Mouse (Mus musculus) heart, postnatal 10 days (tissue): Measurements from ENCODE around the gene Tnfrsf14. TPM values are rescaled to one million over a fixed set of nuclear protein-coding genes. Genes with fewer than 3 reads are reported as not detected.

Source experiments
- DNase-seq, 2 experiments: peaks; one replicate each; pipeline ENCODE4 v3.0.0; 2021
- intact Hi-C: fragments of 180-260 bp; cut with DNase I; formaldehyde crosslinking; loops from one replicate; pipeline ENCODE4 v1.15.1; 2025
- total RNA-seq, 2 experiments: library from RNA; stranded (reverse); gene quantifications; 2 replicates each; pipeline ENCODE4 v1.2.3; 2021

The Tnfrsf14 gene
- 1 to 10 TPM; 4.1 to 5.7 TPM for total RNA-seq

GRCm38 (mm10) chr4:154928395-154929087 lies at the start of gene Tnfrsf14:
Tnfrsf14 (minus strand) TSS chr4:154928563.
- intact Hi-C loops = no loop called here
- DNase-seq = no peak

- intact Hi-C loops = no loop called here
- DNase-seq = peak; percentile 57 to 65
Observed at GRCm38 (mm10) chr4:154974163-154974611, 45.8 kb upstream of the Tnfrsf14 start.

GRCm38 (mm10) chr4:154972546-154972945 lies 44.2 kb upstream of the Tnfrsf14 start:
- intact Hi-C loops = no loop called here
- DNase-seq = no peak

- peak in 1 of 2 experiments; percentile 54 for DNase-seq
- intact Hi-C loops = loop anchor here (5.0 to 10.0 kb wide), 2 partner anchors 100 to 278 kb away; partner anchors contain the start of genes Faap20 and Pex10
Observed at GRCm38 (mm10) chr4:154967173-154967572, 38.8 kb upstream of the Tnfrsf14 start.

- intact Hi-C loops = loop anchor here (5.0 to 10.0 kb wide), 2 partner anchors 101 to 279 kb away; partner anchors contain the start of genes Faap20 and Pex10
- DNase-seq = peak; percentile 53 to 67
Observed at GRCm38 (mm10) chr4:154965856-154966255, 37.5 kb upstream of the Tnfrsf14 start.

- intact Hi-C loops = loop anchor here (5.0 to 10.0 kb wide), 2 partner anchors 103 to 280 kb away; partner anchors contain the start of genes Faap20 and Pex10
- no peak for DNase-seq
Observed at GRCm38 (mm10) chr4:154964581-154965235, 36.3 kb upstream of the Tnfrsf14 start.

- DNase-seq = peak; percentile 93 to 94
- intact Hi-C loops = loop anchor here (10.0 kb wide), 1 partner anchor 281 kb away; the partner anchor contains the start of gene Faap20
Observed at GRCm38 (mm10) chr4:154963901-154964580, 35.7 kb upstream of the Tnfrsf14 start, which contains the start of gene Pank4. Pank4 (plus strand) TSS chr4:154964123.

- intact Hi-C loops = loop anchor here (10.0 kb wide), 1 partner anchor 281 kb away; the partner anchor contains the start of gene Faap20
- no peak for DNase-seq
Observed at GRCm38 (mm10) chr4:154963190-154963836, 35.0 kb upstream of the Tnfrsf14 start.

- intact Hi-C loops = loop anchor here (10.0 kb wide), 1 partner anchor 282 kb away; the partner anchor contains the start of gene Faap20
- no peak for DNase-seq
Observed at GRCm38 (mm10) chr4:154962683-154963082, 34.3 kb upstream of the Tnfrsf14 start.

GRCm38 (mm10) chr4:154961911-154962310 lies 33.5 kb upstream of the Tnfrsf14 start:
- DNase-seq = no peak
- intact Hi-C loops = loop anchor here (2.0 to 10.0 kb wide), 2 partner anchors 17 to 283 kb away; partner anchors contain the start of gene Faap20

GRCm38 (mm10) chr4:154961226-154961738 lies 32.9 kb upstream of the Tnfrsf14 start:
- intact Hi-C loops = loop anchor here (2.0 to 10.0 kb wide), 2 partner anchors 16 to 284 kb away; partner anchors contain the start of gene Faap20
- DNase-seq = peak; percentile 50 to 62

GRCm38 (mm10) chr4:154960690-154961225 lies 32.4 kb upstream of the Tnfrsf14 start, which contains the start of gene Hes5:
Hes5 (plus strand) TSS chr4:154960923.
- DNase-seq = no peak
- intact Hi-C loops = loop anchor here (2.0 to 10.0 kb wide), 2 partner anchors 16 to 284 kb away; partner anchors contain the start of gene Faap20

- DNase-seq = no peak
- intact Hi-C loops = loop anchor here (2.0 to 10.0 kb wide), 2 partner anchors 15 to 285 kb away; partner anchors contain the start of gene Faap20
Observed at GRCm38 (mm10) chr4:154960021-154960689, 31.8 kb upstream of the Tnfrsf14 start.

- no peak for DNase-seq
- intact Hi-C loops = no loop called here
Observed at GRCm38 (mm10) chr4:154958621-154959020, 30.3 kb upstream of the Tnfrsf14 start.

GRCm38 (mm10) chr4:154958171-154958570 lies 29.8 kb upstream of the Tnfrsf14 start:
- intact Hi-C loops = no loop called here
- no peak for DNase-seq

- intact Hi-C loops = no loop called here
- no peak for DNase-seq
Observed at GRCm38 (mm10) chr4:154957289-154957993, 29.1 kb upstream of the Tnfrsf14 start.

- DNase-seq = no peak
- intact Hi-C loops = no loop called here
Observed at GRCm38 (mm10) chr4:154956604-154957003, 28.2 kb upstream of the Tnfrsf14 start.
